Mouse (Mus musculus): ENCODE measurements around the gene Slc22a28. TPM values are rescaled to one million over a fixed set of nuclear protein-coding genes. Genes with fewer than 3 reads are reported as not detected.
"Not testable (repeated sequence)": the region's sequence is repeated elsewhere in the genome, so short reads cannot be mapped to it uniquely, and the experiment has no call there.

Gene Slc22a28
- not detected in 2 replicates for total RNA-seq (2017)

DNA sequence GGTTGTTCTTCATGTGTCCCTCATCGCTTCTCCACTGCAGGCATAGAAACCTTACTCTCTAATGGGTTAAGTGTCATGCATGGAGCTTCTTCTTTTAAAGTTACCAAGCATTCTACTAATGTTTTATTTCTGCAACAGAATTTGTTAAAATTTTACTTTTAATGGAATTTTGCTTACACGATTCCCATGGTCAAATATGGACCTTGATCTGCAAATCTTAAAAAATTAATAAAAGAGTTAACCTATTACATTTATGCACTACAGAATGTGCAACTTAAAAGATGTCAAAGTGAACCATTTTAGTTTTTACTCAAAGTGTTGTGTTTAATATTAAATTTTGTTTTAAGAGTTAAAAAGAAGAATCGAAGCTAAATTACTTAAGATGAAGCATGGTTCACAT, at the start of gene Slc22a28:
TSS of gene Slc22a28 (minus strand) at position 102 of the 400 bp plus-strand sequence.
- ATAC-seq (ENCODE audit: extremely low read depth, insufficient number of reproducible peaks, low FRiP score, poor library complexity, severe bottlenecking), result not testable (repeated sequence)

DNA sequence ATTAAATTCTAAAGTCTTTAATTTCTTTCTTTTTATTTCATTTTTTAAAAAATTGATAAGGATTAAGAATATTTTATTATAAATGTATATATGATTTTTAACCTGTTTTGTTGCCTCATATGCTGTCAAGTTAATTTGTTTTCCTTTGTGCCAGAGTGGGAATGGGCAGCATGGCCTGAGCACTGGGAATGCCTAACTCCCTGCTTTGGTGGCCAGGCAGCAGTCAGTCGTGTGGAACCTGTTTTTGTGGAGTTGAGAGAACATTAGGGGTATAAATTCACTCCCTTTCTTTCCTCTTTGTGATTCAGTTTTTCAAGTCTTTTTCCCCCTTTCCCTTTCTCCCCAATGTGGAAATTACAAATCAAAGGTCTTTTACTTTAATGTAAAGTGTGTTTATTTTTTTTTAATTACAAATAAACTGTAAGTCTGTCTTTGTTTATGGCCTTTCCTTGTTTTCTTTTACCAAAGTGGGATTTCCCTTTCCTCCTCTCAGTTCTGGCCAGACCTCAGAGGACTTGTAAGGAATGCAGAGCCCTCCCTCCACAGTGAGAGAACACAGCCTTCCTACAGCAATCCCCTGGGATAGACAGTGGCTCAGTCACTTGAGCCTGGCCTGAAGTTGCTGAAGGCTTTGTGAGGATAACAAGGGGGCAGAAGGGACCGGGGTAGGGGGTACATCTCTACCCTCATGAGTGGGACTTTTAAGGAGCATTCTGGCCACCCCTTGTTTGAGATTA, 17.2 kb upstream of the Slc22a28 start:
- ATAC-seq (ENCODE audit: extremely low read depth, insufficient number of reproducible peaks, low FRiP score, poor library complexity, severe bottlenecking), result no peak

DNA sequence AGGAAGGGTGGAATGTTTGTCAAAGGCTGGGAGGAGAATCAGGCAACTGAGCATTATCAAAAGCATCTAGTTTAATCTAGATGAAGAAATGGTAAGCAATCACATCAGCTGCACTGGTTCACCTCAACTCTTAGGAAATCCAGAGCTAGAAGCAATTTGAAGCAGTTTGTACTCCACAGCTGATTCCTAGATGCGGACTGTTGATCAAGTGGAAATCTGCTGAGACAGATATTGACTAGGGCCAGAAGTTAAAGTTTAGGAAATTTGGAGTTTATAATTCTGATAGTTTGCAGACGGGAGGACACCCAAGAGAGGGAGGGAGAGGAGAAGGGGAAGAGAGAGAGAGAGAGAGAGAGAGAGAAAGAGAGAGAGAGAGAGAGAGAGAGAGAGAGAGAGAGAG, 10.9 kb upstream of the Slc22a28 start:
- not testable (repeated sequence) for ATAC-seq (ENCODE audit: extremely low read depth, insufficient number of reproducible peaks, low FRiP score, poor library complexity, severe bottlenecking)

DNA sequence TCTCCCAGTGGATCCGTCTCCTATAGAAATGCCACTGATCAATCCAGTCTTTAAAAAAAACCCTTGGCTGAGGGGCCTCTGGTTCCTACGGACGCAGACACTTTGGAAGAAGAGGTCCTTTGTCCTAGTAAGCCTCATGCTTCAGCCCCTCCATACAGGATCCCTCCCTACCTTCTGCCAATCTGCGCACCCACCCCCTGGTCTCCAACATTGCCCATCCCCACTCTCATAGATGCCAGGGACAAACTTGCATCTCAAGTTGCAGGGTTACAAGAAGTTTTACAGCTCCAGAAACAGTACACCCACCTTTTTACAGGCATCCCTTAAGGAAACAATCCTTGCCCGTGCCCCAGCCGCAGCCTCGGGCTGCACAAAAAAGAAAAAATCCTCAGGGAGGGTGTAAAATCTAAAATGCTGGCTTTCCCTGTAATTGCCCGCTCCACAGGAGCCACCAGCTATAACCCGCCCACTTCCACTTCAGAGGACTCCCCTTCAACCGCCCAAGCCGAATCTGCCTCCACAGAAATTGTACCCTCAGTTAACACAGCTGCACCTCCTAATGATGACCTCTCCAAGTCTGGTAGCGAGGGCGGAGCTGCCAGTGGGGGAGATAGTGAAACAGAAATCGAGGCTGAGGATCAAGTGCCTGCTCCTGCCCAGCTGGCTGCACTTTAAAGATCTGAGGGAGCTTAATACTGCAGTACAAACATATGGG, 2.5 kb upstream of the Slc22a28 start:
- ATAC-seq (ENCODE audit: extremely low read depth, insufficient number of reproducible peaks, low FRiP score, poor library complexity, severe bottlenecking), result not testable (repeated sequence)

DNA sequence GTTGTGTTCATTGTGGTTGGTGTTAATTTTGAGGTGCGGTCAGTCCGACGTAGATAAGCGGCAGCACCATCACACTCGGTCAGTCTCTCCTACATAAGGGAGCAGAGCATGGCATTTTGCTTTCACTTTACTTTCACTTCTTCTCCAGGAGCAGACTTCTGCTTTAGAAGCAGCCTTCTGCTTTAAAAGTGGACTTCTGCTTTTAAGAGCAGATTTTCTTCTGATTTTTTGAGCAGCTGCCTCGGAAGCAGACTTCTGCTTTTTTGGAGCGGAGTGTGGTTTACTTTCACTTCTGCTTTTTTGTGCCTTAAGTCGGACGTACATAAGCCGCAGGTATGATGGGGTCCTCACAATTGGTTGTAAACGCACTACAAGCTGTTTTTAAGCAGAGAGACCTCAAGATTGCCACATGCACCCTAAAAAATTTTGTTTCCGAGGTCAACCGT, 111.9 kb downstream of the Slc22a28 start:
- peak; percentile 87 for ATAC-seq (ENCODE audit: extremely low read depth, insufficient number of reproducible peaks, low FRiP score, poor library complexity, severe bottlenecking)

DNA sequence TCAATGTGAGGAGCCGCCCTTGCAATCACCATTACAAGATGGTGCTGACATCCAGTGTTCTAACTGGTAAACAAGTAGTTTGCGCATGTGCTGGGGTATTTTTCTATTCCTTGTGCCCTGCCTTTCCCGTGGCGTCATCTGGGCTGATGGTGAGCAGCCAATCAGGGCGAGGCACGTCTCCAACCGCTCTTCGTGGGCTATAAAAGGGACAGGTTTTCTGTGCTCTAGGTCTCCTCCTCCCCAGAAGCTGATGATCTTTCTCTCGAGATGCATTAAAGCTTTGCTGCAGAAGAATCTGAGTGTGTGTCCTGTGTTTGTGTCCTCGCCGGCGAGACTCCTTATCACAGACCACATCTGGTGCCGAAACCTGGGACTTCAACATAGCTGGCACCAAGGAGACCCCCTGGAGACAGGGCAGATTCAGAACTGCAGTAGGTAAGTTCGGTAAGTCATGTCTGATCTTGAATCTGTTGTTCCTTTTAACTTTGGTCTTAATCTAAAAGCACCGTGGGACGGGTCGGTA, 112.4 kb downstream of the Slc22a28 start:
- ATAC-seq (ENCODE audit: extremely low read depth, insufficient number of reproducible peaks, low FRiP score, poor library complexity, severe bottlenecking), result peak; percentile 13; the same call in 1 of the 2 replicates

DNA sequence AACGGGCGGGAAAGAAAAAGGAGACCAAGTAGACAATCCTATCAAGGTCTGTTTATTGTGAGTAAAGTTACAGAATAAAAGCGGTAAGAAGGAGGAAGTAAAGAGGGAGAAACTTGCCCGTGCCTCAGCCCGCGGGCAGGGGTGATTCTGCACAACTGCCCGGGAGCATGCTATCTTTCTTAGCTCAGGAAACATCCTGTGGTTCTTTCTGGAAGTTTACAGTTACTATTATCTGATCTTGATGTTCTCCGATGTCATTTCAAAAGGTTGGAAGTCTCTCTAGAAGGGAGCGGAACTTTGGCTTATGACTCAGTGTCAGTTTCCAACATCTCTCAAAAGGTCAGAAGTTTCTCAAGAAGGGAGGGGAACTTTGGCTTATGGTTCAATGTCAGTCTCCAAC, 113.2 kb downstream of the Slc22a28 start:
- not testable (repeated sequence) for ATAC-seq (ENCODE audit: extremely low read depth, insufficient number of reproducible peaks, low FRiP score, poor library complexity, severe bottlenecking)

Other genes starting within 250 kb of the Slc22a28 start
- gene Slc22a27, start 166.0 kb downstream of the Slc22a28 start, total RNA-seq (2017), result not detected in 2 replicates
- 0.25 TPM in 1 of 2 replicates, not detected in the other for gene Slc22a29, start 86.9 kb upstream of the Slc22a28 start, total RNA-seq (2017)